Mouse (Mus musculus) CD4-positive helper T cell, adult 2 months (primary cell): ENCODE data around the gene Colgalt2.

ENCODE experiments used
- DNase-seq: peaks from one replicate; pipeline ENCODE4 v3.0.0-alpha.2; 2012; ENCODE audit warnings: low read depth, missing footprints, low spot score

Colgalt2 gene

GRCm38 (mm10) chr1:152531498-152531897, 131.9 kb downstream of the Colgalt2 start:
- no peak for DNase-seq

- no peak for DNase-seq
Observed at GRCm38 (mm10) chr1:152534531-152534930, 134.9 kb downstream of the Colgalt2 start.

GRCm38 (mm10) chr1:152536416-152537018, 136.9 kb downstream of the Colgalt2 start:
- no peak for DNase-seq

GRCm38 (mm10) chr1:152537186-152537585, 137.6 kb downstream of the Colgalt2 start:
- DNase-seq = no peak

GRCm38 (mm10) chr1:152538817-152539216, 139.2 kb downstream of the Colgalt2 start:
- no peak for DNase-seq

GRCm38 (mm10) chr1:152540304-152540887, 140.8 kb downstream of the Colgalt2 start:
- DNase-seq = no peak

GRCm38 (mm10) chr1:152542747-152543378, 143.2 kb downstream of the Colgalt2 start:
- DNase-seq = no peak

- no peak for DNase-seq
Observed at GRCm38 (mm10) chr1:152543449-152544159, 144.0 kb downstream of the Colgalt2 start.

GRCm38 (mm10) chr1:152549061-152549738, 149.6 kb downstream of the Colgalt2 start:
- no peak for DNase-seq

GRCm38 (mm10) chr1:152550544-152550943, 150.9 kb downstream of the Colgalt2 start:
- DNase-seq = no peak

GRCm38 (mm10) chr1:152550973-152551372, 151.3 kb downstream of the Colgalt2 start:
- DNase-seq = no peak

GRCm38 (mm10) chr1:152553912-152554547, 154.4 kb downstream of the Colgalt2 start:
- DNase-seq = no peak

GRCm38 (mm10) chr1:152555944-152556573, 156.4 kb downstream of the Colgalt2 start:
- DNase-seq = no peak

- DNase-seq = no peak
Observed at GRCm38 (mm10) chr1:152556576-152557281, 157.1 kb downstream of the Colgalt2 start.
